Mouse (Mus musculus) ES-Bruce4 (cell line): ENCODE data around the gene Tnfrsf25.

Experiments used
- CTCF ChIP-seq: IDR thresholded peaks from one replicate; pipeline ENCODE4 v1.8.1; 2011; ENCODE audit warnings: low read depth, low read length
- EP300 ChIP-seq: IDR thresholded peaks from 2 replicates; pipeline ENCODE4 v1.6.1; 2011; ENCODE audit warnings: low read depth, low read length; ENCODE audit not compliant: insufficient read depth

DNA sequence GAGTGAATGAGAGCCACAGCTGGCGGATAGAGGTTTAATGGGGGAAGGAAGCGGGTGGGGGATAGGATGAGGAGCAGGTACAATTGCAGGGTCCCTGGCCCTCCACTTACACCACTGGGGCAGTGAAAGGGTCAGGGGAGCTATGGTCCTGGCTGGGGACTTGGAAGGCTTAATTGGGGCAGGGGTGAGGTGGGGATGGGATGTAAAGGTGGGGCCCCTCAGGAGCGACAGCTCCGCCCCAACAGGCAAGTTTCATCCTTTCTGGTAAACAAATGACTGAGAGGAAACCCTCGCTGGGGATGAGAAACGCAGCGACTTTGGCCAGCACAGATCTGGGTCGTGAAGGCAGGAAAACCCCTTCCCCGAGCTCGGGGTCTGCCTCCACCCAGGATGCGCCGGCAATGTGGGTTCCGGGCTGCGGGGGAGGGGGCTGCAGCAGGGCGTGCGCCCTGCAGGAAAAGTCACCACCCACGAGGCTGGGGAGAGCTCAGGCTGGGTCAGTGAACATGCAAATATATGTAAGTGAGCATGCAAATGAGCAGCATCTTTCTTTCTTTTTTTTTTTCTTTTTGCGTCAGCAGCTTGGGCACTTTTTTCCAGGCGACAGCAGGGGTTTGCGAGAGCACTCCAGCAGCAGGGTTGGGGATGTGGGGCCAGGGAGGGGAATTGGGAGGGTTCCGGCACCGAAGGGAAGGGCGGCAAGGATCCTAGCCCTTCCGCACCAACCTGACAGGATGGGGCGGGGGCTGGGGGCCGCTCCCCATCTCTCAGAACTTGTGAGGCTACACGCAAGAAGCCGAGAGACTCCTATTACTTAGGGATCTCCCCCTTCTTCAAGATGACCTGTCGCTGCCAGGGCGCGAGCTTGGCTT is 4.8 kb downstream of the Tnfrsf25 start:
- TF ChIP-seq CTCF, result no peak
- no peak for TF ChIP-seq EP300
